In the genomic region with DNA sequence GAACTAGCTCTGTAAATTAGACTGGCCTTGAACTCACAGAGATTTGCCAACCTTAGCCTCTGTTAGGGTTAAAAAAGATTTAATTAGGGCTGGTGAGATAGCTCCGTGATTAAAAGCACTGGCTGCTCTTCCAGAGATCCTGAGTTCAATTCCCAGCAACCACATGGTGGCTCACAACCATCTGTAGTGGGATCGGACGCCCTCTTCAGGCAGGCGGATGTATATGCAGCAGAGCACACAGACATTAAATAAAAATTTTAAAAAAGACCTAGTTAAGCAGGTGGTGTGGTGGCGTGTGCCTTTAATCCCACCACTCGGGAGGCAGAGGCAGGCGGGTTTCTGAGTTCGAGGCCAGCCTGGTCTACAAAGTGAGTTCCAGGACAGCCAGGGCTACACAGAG, we compare ENCODE assay signal across 14 mouse cellular contexts. TPM values are rescaled to one million over a fixed set of nuclear protein-coding genes. Genes with fewer than 3 reads are reported as not detected.
DNase-seq lines count a peak whose midpoint lies in the region; ATAC-seq and TF ChIP-seq lines count a peak whose summit lies in the region.
"Not testable (repeated sequence)": the region's sequence is repeated elsewhere in the genome, so short reads cannot be mapped to it uniquely, and the experiment has no call there.
"Had no signal": no experiment of that assay in that cellular context is flagged by ENCODE, and none has a peak within 500 bp of the region (broad histone marks: within the 10 kb centered on the region; RNA-seq: fewer than 3 reads in every experiment).

No protein-coding gene starts in this region.

- TF ChIP-seq POLR2A in kidney, adult 2 months (IDR thresholded peaks at IDR 0.05; ENCODE audit: low read depth, low read length): not testable (repeated sequence)

- H3K36me3 ChIP-seq in forebrain, postnatal 0 days (ENCODE audit: insufficient read depth); kidney, adult 2 months (ENCODE audit: control insufficient read depth, insufficient read depth, low read length); liver, embryonic 14.5 days (replicated peaks; ENCODE audit: control insufficient read depth, insufficient read depth, low read depth): not testable (repeated sequence)

- CTCF ChIA-PET in Patski (lab: Charles Lee): interaction anchor here (1.0 to 1.4 kb wide), 2 partner anchors 43 to 124 kb away, joined by 3 read pairs; no protein-coding TSS in a partner anchor

- not testable (repeated sequence) for H3K4me2 ChIP-seq in forebrain, postnatal 0 days (ENCODE audit: low read depth); liver, embryonic 14.5 days (ENCODE audit: low read depth)

- not testable (repeated sequence) for H3K4me1 ChIP-seq in forebrain, postnatal 0 days (ENCODE audit: insufficient read depth); kidney, adult 2 months (ENCODE audit: control insufficient read depth, insufficient read depth, low read length)
- peaks cover 0 to 13% of the 10 kb centered on the region in 2 experiments; a peak in 3 of 4 replicates for H3K4me1 ChIP-seq in liver, embryonic 14.5 days (replicated peaks; ENCODE audit: control insufficient read depth in 2 of 2, insufficient read depth in 2 of 2, low read length in 1 of 2)

- not testable (repeated sequence) for H3K27ac ChIP-seq in forebrain, postnatal 0 days (ENCODE audit: low read depth, low read length); kidney, adult 2 months (ENCODE audit: insufficient read depth, low read depth, low read length); liver, embryonic 14.5 days

- not testable (repeated sequence) for H3K9ac ChIP-seq in forebrain, postnatal 0 days; liver, embryonic 14.5 days (replicated peaks)

- peak; percentile 48 for DNase-seq in CD4-positive, CD25-positive, alpha-beta regulatory T cell, adult 2 months (ENCODE audit: low read depth, low spot score)
- not testable (repeated sequence) for DNase-seq in Patski (ENCODE audit: low read depth, low spot score); forebrain, postnatal 0 days; kidney, adult 2 months; liver, embryonic 14.5 days (ENCODE audit: low read depth in 3 of 3, low spot score in 3 of 3)
- peak; percentile 27 for DNase-seq in naive thymus-derived CD4-positive, alpha-beta T cell, adult 2 months (ENCODE audit: low read depth)
- DNase-seq in thymus, postnatal 14 days: peak; percentile 14

- in situ Hi-C loops in Patski (cut with MboI; ENCODE audit: low pct_unique_long_range_greater_than_20kb): loop anchor here (5.0 to 10.0 kb wide), 2 partner anchors 60 to 118 kb away; partner anchors contain the start of gene Ocln

- H3K9me3 ChIP-seq in forebrain, postnatal 0 days (ENCODE audit: low read length); liver, embryonic 14.5 days (ENCODE audit: control insufficient read depth, low read length): not testable (repeated sequence)

- POLR2A ChIA-PET in Patski (lab: Charles Lee): interaction anchor here (0.7 kb wide), 1 partner anchor 108 kb away, joined by 3 read pairs; no protein-coding TSS in a partner anchor

- not testable (repeated sequence) for ATAC-seq in Patski; forebrain, postnatal 0 days; liver, embryonic 14.5 days (ENCODE audit: insufficient read depth)

- TF ChIP-seq EP300 in liver, embryonic 14.5 days (IDR thresholded peaks at IDR 0.05; ENCODE audit: low read depth): not testable (repeated sequence)

- H3K27me3 ChIP-seq in Patski; forebrain, postnatal 0 days (ENCODE audit: insufficient read depth, low read length); kidney, adult 2 months (replicated peaks; ENCODE audit: control insufficient read depth, insufficient read depth, low read length); liver, embryonic 14.5 days (ENCODE audit: control insufficient read depth, insufficient read depth, low read length): not testable (repeated sequence)

- H3K4me3 ChIP-seq in forebrain, postnatal 0 days (ENCODE audit: low read depth, low read length); kidney, adult 2 months (ENCODE audit: insufficient read depth, low read depth, low read length); liver, embryonic 14.5 days (ENCODE audit: insufficient read depth in 1 of 2, low read depth in 2 of 2, low read length in 2 of 2): not testable (repeated sequence)

- WGBS in forebrain, postnatal 0 days: 59% methylated on average over 8 of the region's 8 CpGs
- WGBS in kidney, adult 2 months: 72% methylated on average over 8 of the region's 8 CpGs
- WGBS in liver, embryonic 14.5 days (ENCODE audit: insufficient replicate concordance): 61% methylated on average over 8 of the region's 8 CpGs

- peak; percentile 45 for TF ChIP-seq CTCF in Patski (IDR thresholded peaks at IDR 0.05)
- 0 out of 2 replicates have a peak, but pooled peaks have one; percentile 13 for TF ChIP-seq CTCF in forebrain, postnatal 0 days (IDR thresholded peaks at IDR 0.05; ENCODE audit: low read depth)
- 0 out of 2 replicates have a peak, but pooled peaks have one; percentile 27 for TF ChIP-seq CTCF in kidney, adult 2 months (conservative IDR thresholded peaks at IDR 0.05; ENCODE audit: insufficient read depth, insufficient read length, low read depth, low read length)
- TF ChIP-seq CTCF in liver, embryonic 14.5 days (IDR thresholded peaks at IDR 0.05; ENCODE audit: low read depth): peak; percentile 41

RNA-seq across cellular contexts. Expression of gene Gtf2h2, which starts 2.0 kb away (rescaled TPM):
- 38.9 TPM for polyA plus RNA-seq in Patski (2021)
- total RNA-seq in forebrain, postnatal 0 days (2014; rRNA removed): 41.5 and 44.9 TPM in 2 replicates
- 47.6 and 58.8 TPM in 2 replicates for polyA plus RNA-seq in forebrain, postnatal 0 days (2015; fragmentation: Nextera tagmentation; extraction: Ambion mirVana)
- 39.2 and 41.2 TPM in 2 replicates for polyA plus RNA-seq in kidney, adult 2 months (2012; rRNA removed)
- 18.5 and 26.3 TPM in 2 replicates for polyA plus RNA-seq in liver, embryonic 14.5 days (2012; rRNA removed)
- 25.1 and 28.2 TPM in 2 replicates for polyA plus RNA-seq in liver, embryonic 14.5 days (2014; fragmentation: Nextera tagmentation; extraction: Ambion mirVana)

RNA-seq across cellular contexts. Expression of gene Naip1, which starts 41.7 kb away (rescaled TPM):
- 0.04 TPM for polyA plus RNA-seq in Patski (2021)
- total RNA-seq in forebrain, postnatal 0 days (2014; rRNA removed): 0.08 and 0.10 TPM in 2 replicates
- polyA plus RNA-seq in forebrain, postnatal 0 days (2015; fragmentation: Nextera tagmentation; extraction: Ambion mirVana): 0.03 and 0.08 TPM in 2 replicates
- polyA plus RNA-seq in kidney, adult 2 months (2012; rRNA removed): 0.17 and 0.23 TPM in 2 replicates
- polyA plus RNA-seq in liver, embryonic 14.5 days (2012; rRNA removed): 0.01 TPM in 2 replicates
- polyA plus RNA-seq in liver, embryonic 14.5 days (2014; fragmentation: Nextera tagmentation; extraction: Ambion mirVana): not detected in 2 replicates
- total RNA-seq: gastrocnemius, postnatal 14 days had no signal
- polyA plus RNA-seq: embryonic facial prominence, embryonic 10.5 days; forebrain, embryonic 15.5 days; heart, embryonic 12.5 days; hindbrain, embryonic 10.5 days; kidney, embryonic 16.5 days; midbrain, embryonic 13.5 days had no signal

RNA-seq across cellular contexts. Expression of gene Ocln, which starts 58.1 kb away (rescaled TPM):
- 12.1 TPM for polyA plus RNA-seq in Patski (2021)
- total RNA-seq in forebrain, postnatal 0 days (2014; rRNA removed): 13.5 and 15.8 TPM in 2 replicates
- 8.2 and 11.7 TPM in 2 replicates for polyA plus RNA-seq in forebrain, postnatal 0 days (2015; fragmentation: Nextera tagmentation; extraction: Ambion mirVana)
- 10.5 and 11.0 TPM in 2 replicates for polyA plus RNA-seq in kidney, adult 2 months (2012; rRNA removed)
- 2.1 and 2.4 TPM in 2 replicates for polyA plus RNA-seq in liver, embryonic 14.5 days (2012; rRNA removed)
- 4.8 and 5.9 TPM in 2 replicates for polyA plus RNA-seq in liver, embryonic 14.5 days (2014; fragmentation: Nextera tagmentation; extraction: Ambion mirVana)
